ENCODE assay signal across 25 mouse cellular contexts in genomic region chr16:23384304-23384703, GRCm38 (mm10). TPM values are rescaled to one million over a fixed set of nuclear protein-coding genes. Genes with fewer than 3 reads are reported as not detected.
DNase-seq lines count a peak whose midpoint lies in the region; ATAC-seq and TF ChIP-seq lines count a peak whose summit lies in the region.
"Had no signal": no experiment of that assay in that cellular context is flagged by ENCODE, and none has a peak within 500 bp of the region (broad histone marks: within the 10 kb centered on the region; RNA-seq: fewer than 3 reads in every experiment).

No protein-coding gene starts in this region.

- DNase-seq in forebrain, embryonic 10.5 days (ENCODE audit: extremely low spot score, low spot score): peak; percentile 5
- DNase-seq in testis, postnatal 14 days (ENCODE audit: low spot score): no peak
- DNase-seq in R1 (ENCODE audit: low read depth, low spot score): peak; percentile 56
- DNase-seq in kidney, postnatal 4 days: no peak
- DNase-seq: adrenal gland, adult 8-10 months; adrenal gland, postnatal 14 days; adrenal gland, postnatal 36 days; cerebellum, adult 11-12 months; cerebellum, adult 2 months; cerebellum, adult 9-10 months; cerebellum, postnatal 10 days; cerebellum, postnatal 25 days; forebrain, postnatal 0 days had no signal

- no peak overlapping the region for H3K9ac ChIP-seq in forebrain, embryonic 15.5 days (replicated peaks)
- no peak overlapping the region for H3K9ac ChIP-seq in kidney, embryonic 15.5 days
- H3K9ac ChIP-seq: embryonic facial prominence, embryonic 13.5 days; forebrain, embryonic 12.5 days; forebrain, postnatal 0 days had no signal

- H3K36me3 ChIP-seq in forebrain, embryonic 10.5 days (replicated peaks): no peaks in the 10 kb centered on the region
- no peaks in the 10 kb centered on the region for H3K36me3 ChIP-seq in forebrain, embryonic 15.5 days
- H3K36me3 ChIP-seq in testis, adult 2 months (ENCODE audit: control insufficient read depth, insufficient read depth, low read length): no peaks in the 10 kb centered on the region
- H3K36me3 ChIP-seq in myocyte (ENCODE audit: control insufficient read depth, insufficient read depth): no peaks in the 10 kb centered on the region
- no peaks in the 10 kb centered on the region for H3K36me3 ChIP-seq in kidney, embryonic 15.5 days
- H3K36me3 ChIP-seq: embryonic facial prominence, embryonic 13.5 days; forebrain, embryonic 12.5 days; G1E had no signal

- no peaks in the 10 kb centered on the region for H3K27me3 ChIP-seq in forebrain, embryonic 10.5 days (ENCODE audit: poor library complexity, severe bottlenecking)
- no peaks in the 10 kb centered on the region for H3K27me3 ChIP-seq in forebrain, embryonic 15.5 days
- no peaks in the 10 kb centered on the region for H3K27me3 ChIP-seq in testis, adult 2 months (ENCODE audit: control insufficient read depth, insufficient read depth, low read length)
- H3K27me3 ChIP-seq in myocyte (ENCODE audit: control insufficient read depth, insufficient read depth, insufficient read length): no peaks in the 10 kb centered on the region
- H3K27me3 ChIP-seq in kidney, embryonic 15.5 days: no peaks in the 10 kb centered on the region
- H3K27me3 ChIP-seq: embryonic facial prominence, embryonic 13.5 days; forebrain, embryonic 12.5 days; Patski had no signal

- H3K4me2 ChIP-seq in forebrain, embryonic 15.5 days (replicated peaks): no peak overlapping the region
- H3K4me2 ChIP-seq in myocyte (ENCODE audit: low read depth): no peak overlapping the region
- no peak overlapping the region for H3K4me2 ChIP-seq in kidney, embryonic 15.5 days
- H3K4me2 ChIP-seq: embryonic facial prominence, embryonic 13.5 days; forebrain, embryonic 12.5 days had no signal

- H3K4me1 ChIP-seq in forebrain, embryonic 10.5 days: no peaks in the 10 kb centered on the region
- no peaks in the 10 kb centered on the region for H3K4me1 ChIP-seq in forebrain, embryonic 15.5 days
- no peaks in the 10 kb centered on the region for H3K4me1 ChIP-seq in testis, adult 2 months (ENCODE audit: control insufficient read depth, insufficient read depth, low read length)
- no peaks in the 10 kb centered on the region for H3K4me1 ChIP-seq in kidney, embryonic 15.5 days
- H3K4me1 ChIP-seq: embryonic facial prominence, embryonic 13.5 days; forebrain, embryonic 12.5 days had no signal

- TF ChIP-seq POLR2A in testis, adult 2 months (IDR thresholded peaks at IDR 0.05; ENCODE audit: control insufficient read depth, low read depth, low read length): no peak
- TF ChIP-seq POLR2A in myocyte (IDR thresholded peaks at IDR 0.05; ENCODE audit: insufficient read length, low read depth): no peak

- H3K27ac ChIP-seq in forebrain, embryonic 10.5 days: no peak overlapping the region
- no peak overlapping the region for H3K27ac ChIP-seq in forebrain, embryonic 15.5 days (replicated peaks)
- H3K27ac ChIP-seq in testis, adult 2 months (ENCODE audit: control insufficient read depth, insufficient read depth, low read depth, low read length): no peak overlapping the region
- H3K27ac ChIP-seq in kidney, embryonic 15.5 days: no peak overlapping the region
- H3K27ac ChIP-seq: embryonic facial prominence, embryonic 13.5 days; forebrain, embryonic 12.5 days had no signal

- no peak for TF ChIP-seq CTCF in testis, adult 2 months (IDR thresholded peaks at IDR 0.05; ENCODE audit: control insufficient read depth, insufficient read depth, insufficient replicate concordance, low read depth, low read length)

- H3ac ChIP-seq in myocyte (ENCODE audit: control insufficient read depth, insufficient read length): no peak overlapping the region

- ATAC-seq in forebrain, embryonic 15.5 days (replicated peaks): no peak
- no peak for ATAC-seq in kidney, embryonic 15.5 days (replicated peaks; ENCODE audit: low FRiP score)
- ATAC-seq: activated CD4-positive, CD25-positive, alpha-beta regulatory T cell, adult 4 months; forebrain, embryonic 14.5 days; forebrain, postnatal 0 days; Patski had no signal

- no peaks in the 10 kb centered on the region for H3K79me2 ChIP-seq in myocyte (ENCODE audit: control insufficient read depth, insufficient read depth)

- H3K4me3 ChIP-seq in forebrain, embryonic 10.5 days: no peak overlapping the region
- no peak overlapping the region for H3K4me3 ChIP-seq in forebrain, embryonic 15.5 days
- peak overlapping the region; percentile 48 for H3K4me3 ChIP-seq in testis, adult 2 months (ENCODE audit: control insufficient read depth, low read depth, low read length)
- H3K4me3 ChIP-seq in myocyte: no peak overlapping the region
- no peak overlapping the region for H3K4me3 ChIP-seq in kidney, embryonic 15.5 days (replicated peaks)
- H3K4me3 ChIP-seq: embryonic facial prominence, embryonic 13.5 days; forebrain, embryonic 12.5 days had no signal

- no peaks in the 10 kb centered on the region; the same call in 1 of the 2 replicates for H3K9me3 ChIP-seq in forebrain, embryonic 10.5 days
- no peaks in the 10 kb centered on the region for H3K9me3 ChIP-seq in forebrain, embryonic 15.5 days
- H3K9me3 ChIP-seq in kidney, embryonic 15.5 days (replicated peaks): 0 out of 2 replicates have a peak, but pooled peaks cover 2% of the 10 kb centered on the region
- H3K9me3 ChIP-seq: embryonic facial prominence, embryonic 13.5 days; forebrain, embryonic 12.5 days had no signal

TF ChIP-seq in myocyte, 11 proteins besides CTCF, POLR2A, EP300 and RAD21:
- TF ChIP-seq REST (IDR thresholded peaks at IDR 0.05; ENCODE audit: insufficient read depth, insufficient read length) (peak; percentile 63), POLR2AphosphoS2 (IDR thresholded peaks at IDR 0.05; ENCODE audit: insufficient read length, low read depth) (no peak)

RNA-seq across cellular contexts. Expression of gene Rtp1, which starts 44.6 kb away (rescaled TPM):
- polyA plus RNA-seq in forebrain, embryonic 10.5 days (2016; fragmentation: Nextera tagmentation; extraction: Ambion mirVana): 0.05 TPM in 1 of 2 replicates, not detected in the other
- 0.05 TPM in 2 replicates for polyA plus RNA-seq in forebrain, embryonic 15.5 days (2015; fragmentation: Nextera tagmentation; extraction: Ambion mirVana)
- polyA plus RNA-seq in testis, adult 2 months (2012; rRNA removed): 0.32 and 0.41 TPM in 2 replicates
- not detected for polyA plus RNA-seq in myocyte (2012; fragmentation: generic; extraction: Trizol)
- not detected in 2 replicates for polyA plus RNA-seq in kidney, embryonic 15.5 days (2015; fragmentation: Nextera tagmentation; extraction: Ambion mirVana)
- polyA plus RNA-seq: activated CD4-positive, CD25-positive, alpha-beta regulatory T cell, adult 4 months; C2C12; embryonic facial prominence, embryonic 11.5 days; G1E; Patski had no signal

Comparison
In these comparisons a context has a peak if more than half of its experiments do, and no peak if none do; other contexts are left out.
1. DNase-seq: peak in forebrain, embryonic 10.5 days (single experiment) and R1 (single experiment); none in testis, postnatal 14 days (single experiment) and kidney, postnatal 4 days (0 of 2).